Mouse (Mus musculus): ENCODE measurements at regions not wholly inside any gene's neighbourhood (a gene's known extent, or its start where the extent isn't known, plus 50 kb on each side); places are given as distances from the start of the nearest gene placed in this dataset.
A peak's percentile ranks its signal among the peaks of the same experiment; 100 is the strongest.

- no peak for ATAC-seq (ENCODE audit: poor library complexity, severe bottlenecking)
Observed at GRCm38 (mm10) chr6:52428489-52429203, 115.3 kb downstream of the Evx1 start.

- ATAC-seq (ENCODE audit: poor library complexity, severe bottlenecking): no peak
Observed at GRCm38 (mm10) chr6:52429204-52429552, 115.9 kb downstream of the Evx1 start.

- no peak for ATAC-seq (ENCODE audit: poor library complexity, severe bottlenecking)
Observed at GRCm38 (mm10) chr6:52433234-52433633, 119.9 kb downstream of the Evx1 start.

- no peak for ATAC-seq (ENCODE audit: poor library complexity, severe bottlenecking)
Observed at GRCm38 (mm10) chr6:52434771-52435170, 121.5 kb downstream of the Evx1 start.

GRCm38 (mm10) chr6:52435358-52435757 is 122.1 kb downstream of the Evx1 start:
- ATAC-seq (ENCODE audit: poor library complexity, severe bottlenecking): no peak

- ATAC-seq (ENCODE audit: poor library complexity, severe bottlenecking): no peak
Observed at GRCm38 (mm10) chr6:52438366-52438765, 125.1 kb downstream of the Evx1 start.

- ATAC-seq (ENCODE audit: poor library complexity, severe bottlenecking): no peak
Observed at GRCm38 (mm10) chr6:52439204-52439603, 125.9 kb downstream of the Evx1 start.

GRCm38 (mm10) chr6:52440160-52440559 is 126.9 kb downstream of the Evx1 start:
- ATAC-seq (ENCODE audit: poor library complexity, severe bottlenecking): no peak

GRCm38 (mm10) chr6:52443112-52443984 is 130.1 kb downstream of the Evx1 start:
- ATAC-seq (ENCODE audit: poor library complexity, severe bottlenecking): no peak

GRCm38 (mm10) chr6:52458828-52459227 is 145.5 kb downstream of the Evx1 start:
- no peak for ATAC-seq (ENCODE audit: poor library complexity, severe bottlenecking)

GRCm38 (mm10) chr6:52461186-52461585 is 147.9 kb downstream of the Evx1 start:
- ATAC-seq (ENCODE audit: poor library complexity, severe bottlenecking): no peak

- no peak for ATAC-seq (ENCODE audit: poor library complexity, severe bottlenecking)
Observed at GRCm38 (mm10) chr6:52463369-52463768, 150.1 kb downstream of the Evx1 start.

- no peak for ATAC-seq (ENCODE audit: poor library complexity, severe bottlenecking)
Observed at GRCm38 (mm10) chr6:52464571-52464970, 151.3 kb downstream of the Evx1 start.

GRCm38 (mm10) chr6:52465834-52466525 is 152.7 kb downstream of the Evx1 start:
- ATAC-seq (ENCODE audit: poor library complexity, severe bottlenecking): no peak

GRCm38 (mm10) chr6:52470831-52471230 is 157.5 kb downstream of the Evx1 start:
- ATAC-seq (ENCODE audit: poor library complexity, severe bottlenecking): no peak

- ATAC-seq (ENCODE audit: poor library complexity, severe bottlenecking): peak; percentile 82
Observed at GRCm38 (mm10) chr6:52471384-52471957, 158.2 kb downstream of the Evx1 start.

GRCm38 (mm10) chr6:52472008-52472407 is 158.7 kb downstream of the Evx1 start:
- no peak for ATAC-seq (ENCODE audit: poor library complexity, severe bottlenecking)

GRCm38 (mm10) chr6:52473042-52473589 is 159.8 kb downstream of the Evx1 start:
- ATAC-seq (ENCODE audit: poor library complexity, severe bottlenecking): no peak

- ATAC-seq (ENCODE audit: poor library complexity, severe bottlenecking): 0 out of 2 replicates have a peak, but pooled peaks have one; percentile 12
Observed at GRCm38 (mm10) chr6:52473924-52474323, 160.6 kb downstream of the Evx1 start.

GRCm38 (mm10) chr6:52475676-52476075 is 162.4 kb downstream of the Evx1 start:
- no peak for ATAC-seq (ENCODE audit: poor library complexity, severe bottlenecking)

- no peak for ATAC-seq (ENCODE audit: poor library complexity, severe bottlenecking)
Observed at GRCm38 (mm10) chr6:52476907-52477306, 163.3 kb downstream of the Hibadh start.
